7 mouse cellular contexts compared by ENCODE assay signal in genomic region chr12:112619686-112620353, GRCm38 (mm10). TPM values are rescaled to one million over a fixed set of nuclear protein-coding genes. Genes with fewer than 3 reads are reported as not detected.
A peak's percentile ranks its signal among the peaks of the same experiment; 100 is the strongest.
DNase-seq lines count a peak whose midpoint lies in the region; ATAC-seq and TF ChIP-seq lines count a peak whose summit lies in the region.

Adssl1 (plus strand) TSS chr12:112620045.

- peak within 1 kb of the TSS; percentile 72 for H3K9ac ChIP-seq in forebrain, embryonic 16.5 days (replicated peaks; ENCODE audit: low read depth, low read length)
- H3K9ac ChIP-seq in hindbrain, embryonic 12.5 days, result peak within 1 kb of the TSS; percentile 73

- WGBS in forebrain, embryonic 16.5 days, result under 1% methylated on average over 52 of the region's 56 CpGs
- WGBS in hindbrain, embryonic 12.5 days, result under 1% methylated on average over 51 of the region's 56 CpGs
- 2% methylated on average over 56 of the region's 56 CpGs for WGBS in small intestine, adult 2 months

- TF ChIP-seq POLR2A in small intestine, adult 2 months (IDR thresholded peaks at IDR 0.05; ENCODE audit: low read depth, low read length), result peak; percentile 32; the same call in 1 of the 2 replicates

- DNase-seq in T-cell, adult 2 months (ENCODE audit: low spot score), result peak; percentile 37
- DNase-seq in cerebellum, adult 11-12 months, result peak; percentile 56
- DNase-seq in left cerebral cortex, adult 8-10 months (ENCODE audit: low spot score in 2 of 2), result no peak

- no peaks in the 10 kb centered on the region for H3K36me3 ChIP-seq in forebrain, embryonic 16.5 days (ENCODE audit: control insufficient read depth, insufficient read depth)
- no peaks in the 10 kb centered on the region for H3K36me3 ChIP-seq in hindbrain, embryonic 12.5 days
- H3K36me3 ChIP-seq in small intestine, adult 2 months (ENCODE audit: control insufficient read depth, insufficient read depth, low read length), result no peaks in the 10 kb centered on the region

- peak within 1 kb of the TSS; percentile 98 for H3K4me2 ChIP-seq in forebrain, embryonic 16.5 days (ENCODE audit: low read length)
- peak within 1 kb of the TSS; percentile 97 for H3K4me2 ChIP-seq in hindbrain, embryonic 12.5 days (replicated peaks)

- no peak within 1 kb of the TSS for H3K27ac ChIP-seq in forebrain, embryonic 16.5 days (ENCODE audit: low read length)
- no peak within 1 kb of the TSS for H3K27ac ChIP-seq in hindbrain, embryonic 12.5 days
- H3K27ac ChIP-seq in small intestine, adult 2 months (ENCODE audit: insufficient read depth, low read depth, low read length), result peak within 1 kb of the TSS; percentile 41

- peak; percentile 42 for ATAC-seq in forebrain, embryonic 16.5 days
- ATAC-seq in hindbrain, embryonic 12.5 days (ENCODE audit: low FRiP score), result no peak
- ATAC-seq in megakaryocyte-erythroid progenitor cell, adult 5-6 weeks (replicated peaks; ENCODE audit: low FRiP score, low TSS enrichment, poor library complexity, severe bottlenecking), result peak; percentile 27

- H3K4me1 ChIP-seq in forebrain, embryonic 16.5 days (replicated peaks; ENCODE audit: control insufficient read depth, insufficient read depth, low read length), result peaks cover 17% of the 10 kb centered on the region
- peaks cover 31% of the 10 kb centered on the region for H3K4me1 ChIP-seq in hindbrain, embryonic 12.5 days
- H3K4me1 ChIP-seq in small intestine, adult 2 months (ENCODE audit: control insufficient read depth, insufficient read depth, insufficient read length, low read length), result peaks cover 9% of the 10 kb centered on the region

- no peaks in the 10 kb centered on the region for H3K9me3 ChIP-seq in forebrain, embryonic 16.5 days (ENCODE audit: control insufficient read depth, low read length)
- H3K9me3 ChIP-seq in hindbrain, embryonic 12.5 days (replicated peaks), result no peaks in the 10 kb centered on the region

- peaks cover 3% of the 10 kb centered on the region; the same call in 1 of the 2 replicates for H3K27me3 ChIP-seq in forebrain, embryonic 16.5 days (replicated peaks; ENCODE audit: control insufficient read depth, insufficient read depth, low read length)
- peaks cover 49% of the 10 kb centered on the region for H3K27me3 ChIP-seq in hindbrain, embryonic 12.5 days
- H3K27me3 ChIP-seq in small intestine, adult 2 months (ENCODE audit: control insufficient read depth, insufficient read depth, low read length), result peaks cover 12% of the 10 kb centered on the region; the same call in 1 of the 2 replicates

- no peak for TF ChIP-seq CTCF in small intestine, adult 2 months (IDR thresholded peaks at IDR 0.05; ENCODE audit: extremely low read depth, insufficient read length, insufficient replicate concordance, low read depth, low read length)

- peak within 1 kb of the TSS; percentile 55 for H3K4me3 ChIP-seq in forebrain, embryonic 16.5 days (replicated peaks; ENCODE audit: low read length)
- peak within 1 kb of the TSS; percentile 45 for H3K4me3 ChIP-seq in hindbrain, embryonic 12.5 days
- peak within 1 kb of the TSS; percentile 65 for H3K4me3 ChIP-seq in small intestine, adult 2 months (ENCODE audit: low read depth, low read length)

RNA-seq across cellular contexts. Expression of gene Adssl1, which starts in this region (rescaled TPM):
- polyA plus RNA-seq in forebrain, embryonic 16.5 days (2015; fragmentation: Nextera tagmentation; extraction: Ambion mirVana), result 1.8 and 2.4 TPM in 2 replicates
- 3.3 and 5.0 TPM in 2 replicates for polyA plus RNA-seq in hindbrain, embryonic 12.5 days (2016; fragmentation: Nextera tagmentation; extraction: Ambion mirVana)
- total RNA-seq in left cerebral cortex, adult 8-10 months (2022), result 10 to 100 TPM; 21.8 to 41.0 (median 28.6) TPM
- total RNA-seq in megakaryocyte-erythroid progenitor cell, adult 5-6 weeks (2014; fragmentation: Nextera tagmentation), result 3.7 and 6.2 TPM in 2 replicates
- 5.0 and 5.8 TPM in 2 replicates for total RNA-seq in megakaryocyte-erythroid progenitor cell, adult 5-6 weeks (2017)
- 4.3 and 5.6 TPM in 2 replicates for polyA plus RNA-seq in small intestine, adult 2 months (2012; rRNA removed)

Comparison
In these comparisons a context has a peak if more than half of its experiments do, and no peak if none do; other contexts are left out.
1. DNase-seq: peak in T-cell, adult 2 months (single experiment) and cerebellum, adult 11-12 months (single experiment); none in left cerebral cortex, adult 8-10 months (0 of 2).
2. Peak in every context shown above with its lines, with median percentiles within 50 percentile points of each other: H3K4me3 ChIP-seq.